Mouse (Mus musculus) liver, embryonic 15.5 days (tissue): ENCODE results near the gene Ucp2. TPM values are rescaled to one million over a fixed set of nuclear protein-coding genes. Genes with fewer than 3 reads are reported as not detected.
A peak's percentile ranks its signal among the peaks of the same experiment; 100 is the strongest.

Experiments
- ATAC-seq: fragments of 200-750 bp; cut with Nextera tagmentation; 2 replicates; pipeline ENCODE4 v1.8.0; 2017; ENCODE audit warnings: moderate number of reproducible peaks, mild to moderate bottlenecking, moderate library complexity; ENCODE audit not compliant: insufficient read depth
- H3K27ac ChIP-seq: fragments of 300-500 bp; sonication (generic); replicated peaks from 2 replicates; pipeline ENCODE4 v1.5.1; 2015; ENCODE audit warnings: mild to moderate bottlenecking, inconsistent platforms
- H3K27me3 ChIP-seq: fragments of 300-500 bp; sonication (generic); 2 replicates; pipeline ENCODE4 v1.6.1; 2015; ENCODE audit warnings: mild to moderate bottlenecking, inconsistent platforms
- H3K36me3 ChIP-seq: fragments of 300-500 bp; sonication (generic); replicated peaks from 2 replicates; pipeline ENCODE4 v1.6.1; 2015; ENCODE audit warnings: moderate library complexity, mild to moderate bottlenecking, inconsistent platforms
- H3K4me1 ChIP-seq: fragments of 300-500 bp; sonication (generic); replicated peaks from 2 replicates; pipeline ENCODE4 v1.6.1; 2015; ENCODE audit warnings: inconsistent platforms
- H3K4me2 ChIP-seq: fragments of 300-500 bp; sonication (generic); 2 replicates; pipeline ENCODE4 v1.6.1; 2015; ENCODE audit warnings: moderate library complexity, mild to moderate bottlenecking, inconsistent platforms
- H3K4me3 ChIP-seq: fragments of 300-500 bp; sonication (generic); replicated peaks from 2 replicates; pipeline ENCODE4 v1.5.1; 2015; ENCODE audit warnings: mild to moderate bottlenecking, inconsistent platforms
- H3K9ac ChIP-seq: fragments of 300-500 bp; sonication (generic); 2 replicates; pipeline ENCODE4 v1.6.1; 2015; ENCODE audit warnings: moderate library complexity, mild to moderate bottlenecking, inconsistent platforms
- H3K9me3 ChIP-seq: fragments of 300-500 bp; sonication (generic); replicated peaks from 2 replicates; pipeline ENCODE4 v1.6.1; 2016; ENCODE audit warnings: inconsistent platforms
- whole genome bisulfite sequencing: fragments of 180-500 bp; shearing (Covaris S2); methylation state at CpG from one replicate; pipeline ENCODE4 v1.1.7; 2015; ENCODE audit warnings: mixed read lengths; ENCODE audit not compliant: insufficient replicate concordance; 5-methylcytosine and 5-hydroxymethylcytosine counted together
- polyA plus RNA-seq: library from polyadenylated mRNA; unstranded; fragments of >200 nt; fragmentation: Nextera tagmentation; extraction: Ambion mirVana; gene quantifications from 2 replicates; pipeline ENCODE4 v1.2.1, GENCODE M21; 2015

Ucp2 gene
- polyA plus RNA-seq, 1 experiment from 2014 or later, result 734 TPM

DNA sequence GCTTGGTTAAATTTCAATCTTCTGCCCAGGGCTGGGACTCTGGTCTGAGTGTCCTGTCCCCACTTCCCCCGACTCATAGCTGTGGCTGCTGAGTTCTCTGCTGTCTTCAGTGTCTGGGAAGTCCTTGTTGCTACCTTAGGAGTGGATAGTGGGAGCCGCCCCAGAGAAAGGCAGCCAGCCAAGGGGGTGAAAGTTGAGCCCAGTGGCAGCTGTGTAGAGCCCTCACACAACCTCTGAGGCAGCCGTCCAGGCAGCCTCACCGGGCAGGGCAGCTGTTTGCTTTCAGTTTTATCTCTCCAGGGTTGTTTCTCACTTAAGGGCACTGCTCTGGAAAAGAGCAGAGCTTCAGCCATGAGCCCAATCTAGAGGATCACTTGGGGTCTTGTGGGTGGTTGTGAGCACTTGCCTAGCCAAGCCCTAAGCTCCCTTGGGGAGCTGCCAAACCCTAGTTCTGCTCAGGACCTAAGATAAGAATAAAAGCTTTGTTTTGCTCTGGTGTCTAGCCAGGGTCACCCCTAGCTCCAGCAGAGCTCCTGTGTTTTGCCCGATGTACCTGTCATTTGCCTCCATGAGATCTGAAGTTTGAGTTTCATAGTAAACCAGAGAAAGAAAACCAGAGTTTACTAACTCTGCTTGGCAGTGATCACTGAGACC, 27.4 kb upstream of the Ucp2 start:
- Histone ChIP-seq H3K4me1 (peaks cover 94% of the 10 kb centered on the region), H3K27me3 (no peaks in the 10 kb centered on the region), H3K36me3 (peaks cover 47% of the 10 kb centered on the region), H3K4me3 (peak overlapping the region; percentile 68), H3K9ac (peak overlapping the region; percentile 84), H3K4me2 (peak overlapping the region; percentile 79), H3K9me3 (no peaks in the 10 kb centered on the region), H3K27ac (peak overlapping the region; percentile 100)
- no peak for ATAC-seq
- 15% methylated on average over 5 of the region's 5 CpGs for WGBS

DNA sequence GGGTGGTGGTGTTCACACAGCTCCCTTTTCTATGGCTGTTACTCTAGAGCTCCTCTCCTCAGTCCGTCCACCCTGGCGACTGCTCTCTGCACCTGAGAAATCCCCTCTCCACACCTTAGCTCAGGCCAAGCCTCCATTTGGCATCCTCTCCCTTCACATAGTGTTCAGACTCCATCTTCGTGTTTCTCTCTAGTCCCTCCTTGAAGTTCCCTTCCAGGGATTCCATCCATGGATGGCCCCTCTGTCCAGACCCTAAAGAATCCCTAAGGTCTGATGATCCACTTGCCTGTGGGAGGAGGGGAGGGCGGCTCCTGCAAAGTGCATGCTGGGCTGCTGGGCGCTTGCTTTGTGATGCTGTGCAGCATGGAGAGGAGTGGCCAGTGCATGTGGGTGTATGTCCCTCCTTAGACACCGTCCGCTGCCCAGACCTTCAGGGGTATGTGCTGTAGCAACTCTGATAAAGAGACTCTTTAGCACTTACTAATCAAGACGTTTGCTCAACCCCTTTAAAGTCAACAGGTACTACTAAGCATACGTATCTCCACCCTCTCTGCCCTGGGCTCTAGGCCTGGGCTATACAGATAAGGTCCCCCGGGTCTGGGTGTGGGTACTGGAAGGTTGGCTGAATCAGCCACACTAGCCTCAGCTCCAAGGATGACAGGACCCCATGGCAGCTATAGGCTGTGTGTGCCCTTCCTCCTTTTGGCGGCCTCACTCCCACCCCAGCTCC, 26.2 kb upstream of the Ucp2 start:
- peak overlapping the region; percentile 84 for H3K9ac ChIP-seq
- ATAC-seq, result peak; percentile 95
- H3K4me2 ChIP-seq, result peak overlapping the region; percentile 79

DNA sequence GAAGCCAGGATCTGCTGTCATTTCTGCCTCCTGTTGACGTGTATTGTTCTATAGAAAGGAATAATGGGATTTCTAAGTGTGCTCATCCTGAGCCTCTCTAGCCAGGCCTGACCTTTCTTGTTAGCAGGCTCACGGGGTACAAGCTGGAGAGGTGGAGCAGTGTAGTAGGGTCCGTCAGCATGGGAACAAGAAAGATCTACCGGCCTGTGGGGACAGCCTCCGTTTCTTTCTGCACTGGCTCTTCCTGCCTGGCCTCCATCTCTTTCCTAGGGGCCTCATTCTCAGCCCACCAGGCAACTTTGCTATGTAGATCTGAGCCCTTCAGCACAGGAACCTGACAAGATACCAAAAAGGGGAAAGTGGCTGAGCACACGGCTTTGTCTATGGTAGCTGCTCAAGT, 24.4 kb upstream of the Ucp2 start:
- Histone ChIP-seq H3K27me3 (no peaks in the 10 kb centered on the region), H3K4me1 (peaks cover 69% of the 10 kb centered on the region), H3K9ac (peak overlapping the region; percentile 61; the same call in 1 of the 2 replicates), H3K4me3 (no peak overlapping the region), H3K9me3 (no peaks in the 10 kb centered on the region), H3K27ac (peak overlapping the region; percentile 100), H3K36me3 (peaks cover 29% of the 10 kb centered on the region), H3K4me2 (peak overlapping the region; percentile 27)
- no peak for ATAC-seq
- 88% methylated on average over 6 of the region's 6 CpGs for WGBS

More for the DNA sequence above, 26.2 kb upstream of the Ucp2 start:
- Histone ChIP-seq H3K9me3 (no peaks in the 10 kb centered on the region), H3K27me3 (no peaks in the 10 kb centered on the region), H3K4me1 (peaks cover 86% of the 10 kb centered on the region), H3K27ac (peak overlapping the region; percentile 100), H3K4me3 (peak overlapping the region; percentile 68), H3K36me3 (peaks cover 36% of the 10 kb centered on the region)
- WGBS, result 20% methylated on average over 11 of the region's 11 CpGs

DNA sequence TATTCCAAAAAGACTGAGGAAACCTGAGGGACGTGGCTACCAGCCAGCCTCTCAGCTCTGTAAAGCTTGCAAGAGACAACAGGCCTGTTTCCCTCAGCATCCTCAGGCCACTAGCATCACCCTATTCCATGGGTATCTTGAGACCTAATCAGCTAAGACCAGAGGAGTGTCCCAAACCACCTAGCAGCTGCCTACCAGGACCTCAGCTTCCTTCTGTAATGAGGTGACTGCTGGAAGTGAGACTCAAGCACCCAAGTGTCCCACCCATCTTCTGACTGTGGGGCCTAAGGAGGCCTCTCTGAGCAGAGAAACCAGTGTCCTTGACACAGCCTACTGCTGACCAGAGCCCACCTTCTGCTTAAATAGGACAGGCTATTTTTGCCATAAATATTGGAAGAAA, 23.6 kb upstream of the Ucp2 start:
- peak overlapping the region; percentile 27 for H3K4me2 ChIP-seq
- H3K4me3 ChIP-seq, result no peak overlapping the region
- peaks cover 66% of the 10 kb centered on the region for H3K4me1 ChIP-seq
- no peaks in the 10 kb centered on the region for H3K9me3 ChIP-seq
- H3K27me3 ChIP-seq, result no peaks in the 10 kb centered on the region
- peak overlapping the region; percentile 100 for H3K27ac ChIP-seq
- H3K9ac ChIP-seq, result peak overlapping the region; percentile 9; the same call in 1 of the 2 replicates
- 88% methylated on average over 1 of the region's 1 CpGs for WGBS
- peaks cover 23% of the 10 kb centered on the region; the same call in 1 of the 2 replicates for H3K36me3 ChIP-seq
- no peak for ATAC-seq

DNA sequence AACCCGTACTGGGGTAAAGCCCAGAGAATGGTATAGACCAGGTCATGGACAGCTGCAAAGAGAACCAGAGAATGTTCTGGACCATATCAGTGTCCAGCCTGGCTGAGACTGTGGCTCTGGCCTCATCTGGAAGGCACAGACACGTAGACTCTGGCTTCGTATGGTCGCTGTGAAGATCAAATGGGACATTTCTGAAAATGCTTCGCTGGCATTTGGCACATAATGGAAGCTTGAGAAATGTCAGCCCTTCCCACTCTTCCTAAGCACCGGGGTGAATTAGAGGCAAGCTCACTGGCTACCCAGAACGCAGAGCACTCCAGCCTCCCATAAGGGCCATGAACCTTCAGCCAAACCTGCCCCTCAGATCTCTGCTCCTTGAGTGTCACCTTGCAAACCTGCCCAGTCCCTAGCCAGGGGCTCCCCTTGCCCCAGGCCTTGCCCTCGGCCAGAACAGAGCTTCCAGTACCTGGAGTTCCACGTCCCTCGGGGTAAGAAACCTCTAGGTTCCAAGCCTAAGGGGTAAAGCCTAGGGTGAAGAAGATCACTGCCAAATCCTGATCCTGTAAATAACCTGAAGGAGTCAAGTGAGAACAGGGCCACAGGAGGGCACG, 22.2 kb upstream of the Ucp2 start:
- whole genome bisulfite sequencing, result 87% methylated on average over 11 of the region's 11 CpGs
- Histone ChIP-seq H3K27me3 (no peaks in the 10 kb centered on the region), H3K9ac (no peak overlapping the region), H3K4me1 (peaks cover 57% of the 10 kb centered on the region), H3K4me3 (no peak overlapping the region), H3K4me2 (no peak overlapping the region), H3K36me3 (peaks cover 22% of the 10 kb centered on the region; the same call in 1 of the 2 replicates), H3K9me3 (no peaks in the 10 kb centered on the region), H3K27ac (peak overlapping the region; percentile 100)
- no peak for ATAC-seq

DNA sequence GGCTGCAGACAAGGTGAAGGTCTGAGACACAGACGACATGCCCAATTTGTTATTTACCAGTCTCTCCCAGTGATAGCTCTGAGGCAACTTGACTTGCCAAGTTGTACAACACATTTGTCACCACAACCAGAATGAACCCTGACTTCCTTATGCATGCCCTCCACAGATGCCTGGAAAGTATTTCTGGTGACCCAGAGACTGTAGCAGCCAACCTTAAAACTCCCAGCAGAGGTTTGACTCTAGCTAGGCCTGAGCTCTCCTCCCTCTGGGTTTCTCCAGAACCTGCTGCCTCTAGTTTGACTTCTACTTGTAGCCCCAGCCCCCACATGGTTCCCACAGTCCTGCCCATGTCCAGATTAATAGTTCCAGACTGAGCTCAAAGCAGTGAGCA, 21.7 kb upstream of the Ucp2 start:
- no peak for ATAC-seq
- Histone ChIP-seq H3K4me3 (no peak overlapping the region), H3K27ac (peak overlapping the region; percentile 100), H3K4me2 (no peak overlapping the region), H3K9me3 (no peaks in the 10 kb centered on the region), H3K27me3 (no peaks in the 10 kb centered on the region), H3K9ac (no peak overlapping the region), H3K4me1 (peaks cover 52% of the 10 kb centered on the region), H3K36me3 (peaks cover 20% of the 10 kb centered on the region; the same call in 1 of the 2 replicates)
- WGBS, result 90% methylated on average over 1 of the region's 1 CpGs

DNA sequence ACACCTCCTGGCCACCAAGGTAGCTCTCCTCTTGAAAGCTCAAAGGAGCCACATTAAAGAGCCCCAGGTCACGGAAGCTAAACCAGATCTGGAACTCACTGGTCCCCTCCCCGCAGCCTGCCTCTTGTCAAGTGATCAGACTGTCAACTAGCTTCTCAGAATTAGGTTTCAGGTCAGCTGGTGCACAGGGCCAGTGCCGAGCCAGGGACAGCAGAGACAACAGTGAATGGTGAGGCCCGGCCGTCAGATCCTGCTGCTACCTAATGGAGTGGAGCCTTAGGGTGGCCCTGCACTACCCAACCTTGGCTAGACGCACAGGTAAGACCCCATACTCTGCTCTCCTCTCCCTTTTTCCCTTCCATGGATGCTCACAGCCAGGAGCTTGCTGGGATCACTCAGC, 20.4 kb upstream of the Ucp2 start, which contains the start of gene Ucp3:
TSS of gene Ucp3 (plus strand) at position 214 of the 400 bp plus-strand sequence.
- Histone ChIP-seq H3K4me1 (peaks cover 39% of the 10 kb centered on the region), H3K9me3 (no peaks in the 10 kb centered on the region), H3K27ac (0 out of 2 replicates have a peak within 1 kb of the TSS, but pooled peaks have one; percentile 100), H3K9ac (no peak within 1 kb of the TSS), H3K27me3 (no peaks in the 10 kb centered on the region), H3K36me3 (peaks cover 20% of the 10 kb centered on the region; the same call in 1 of the 2 replicates), H3K4me2 (no peak within 1 kb of the TSS), H3K4me3 (no peak within 1 kb of the TSS)
- no peak for ATAC-seq
- 82% methylated on average over 6 of the region's 6 CpGs for WGBS

DNA sequence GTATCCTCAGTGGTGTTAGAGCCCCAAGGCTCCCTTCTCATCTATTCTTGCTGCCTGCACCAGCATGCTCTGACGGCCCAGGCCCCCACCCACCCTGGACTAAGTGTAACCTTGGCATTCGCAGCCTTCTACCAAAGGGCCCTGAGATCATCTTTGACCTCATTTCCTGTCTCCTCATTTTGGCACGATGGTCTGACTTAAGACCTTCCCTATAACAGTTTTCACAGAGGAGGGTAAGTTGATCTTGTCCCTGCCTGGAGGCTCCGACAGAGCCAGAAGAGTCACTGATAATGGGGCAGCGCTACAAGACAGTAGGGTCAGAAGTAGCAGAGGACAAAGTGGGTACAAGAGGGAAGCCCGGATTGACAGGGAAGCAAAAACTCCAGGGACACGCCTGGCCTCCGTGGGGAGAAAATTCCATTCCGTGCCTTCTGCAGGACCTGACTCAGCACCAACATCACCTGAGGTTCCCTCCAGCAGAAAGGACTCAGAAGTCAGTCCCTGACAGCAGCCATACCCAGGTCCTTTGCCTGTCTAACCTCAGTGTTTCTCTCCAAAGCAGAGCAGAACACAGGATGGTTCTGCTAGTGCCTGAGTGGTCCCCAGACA, 19.2 kb upstream of the Ucp2 start:
- ATAC-seq, result no peak
- H3K4me2 ChIP-seq, result no peak overlapping the region
- H3K4me1 ChIP-seq, result peaks cover 28% of the 10 kb centered on the region
- H3K27me3 ChIP-seq, result no peaks in the 10 kb centered on the region
- WGBS, result 74% methylated on average over 9 of the region's 9 CpGs
- H3K9ac ChIP-seq, result no peak overlapping the region
- no peak overlapping the region for H3K27ac ChIP-seq
- H3K9me3 ChIP-seq, result no peaks in the 10 kb centered on the region
- peaks cover 16% of the 10 kb centered on the region; the same call in 1 of the 2 replicates for H3K36me3 ChIP-seq
- H3K4me3 ChIP-seq, result no peak overlapping the region

DNA sequence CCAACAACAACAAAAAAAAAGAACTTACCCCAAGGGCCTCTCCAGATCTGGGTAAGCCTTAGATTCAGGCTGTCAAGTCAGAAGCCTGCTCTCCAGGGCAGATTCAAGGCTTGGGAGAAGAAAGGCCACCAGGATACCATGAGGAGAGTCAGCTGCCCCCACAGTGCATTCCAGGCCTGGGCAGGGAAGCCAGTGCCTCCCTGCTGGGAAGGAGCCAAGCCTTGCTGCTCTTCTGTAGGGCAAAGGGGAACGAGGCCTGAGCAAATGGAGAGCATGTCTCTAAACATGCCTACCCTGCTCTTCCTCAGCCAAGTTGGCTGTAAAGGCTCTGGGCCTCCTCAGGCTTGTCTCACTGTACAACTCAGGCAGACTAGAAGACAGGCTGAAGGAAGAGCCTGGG, 18.5 kb upstream of the Ucp2 start:
- no peak overlapping the region for H3K9ac ChIP-seq
- WGBS, result 71% methylated on average over 1 of the region's 1 CpGs
- no peaks in the 10 kb centered on the region for H3K9me3 ChIP-seq
- H3K4me1 ChIP-seq, result peaks cover 26% of the 10 kb centered on the region
- ATAC-seq, result no peak
- H3K27me3 ChIP-seq, result no peaks in the 10 kb centered on the region
- H3K27ac ChIP-seq, result peak overlapping the region; percentile 48
- H3K36me3 ChIP-seq, result peaks cover 9% of the 10 kb centered on the region; the same call in 1 of the 2 replicates
- H3K4me2 ChIP-seq, result no peak overlapping the region
- no peak overlapping the region for H3K4me3 ChIP-seq

DNA sequence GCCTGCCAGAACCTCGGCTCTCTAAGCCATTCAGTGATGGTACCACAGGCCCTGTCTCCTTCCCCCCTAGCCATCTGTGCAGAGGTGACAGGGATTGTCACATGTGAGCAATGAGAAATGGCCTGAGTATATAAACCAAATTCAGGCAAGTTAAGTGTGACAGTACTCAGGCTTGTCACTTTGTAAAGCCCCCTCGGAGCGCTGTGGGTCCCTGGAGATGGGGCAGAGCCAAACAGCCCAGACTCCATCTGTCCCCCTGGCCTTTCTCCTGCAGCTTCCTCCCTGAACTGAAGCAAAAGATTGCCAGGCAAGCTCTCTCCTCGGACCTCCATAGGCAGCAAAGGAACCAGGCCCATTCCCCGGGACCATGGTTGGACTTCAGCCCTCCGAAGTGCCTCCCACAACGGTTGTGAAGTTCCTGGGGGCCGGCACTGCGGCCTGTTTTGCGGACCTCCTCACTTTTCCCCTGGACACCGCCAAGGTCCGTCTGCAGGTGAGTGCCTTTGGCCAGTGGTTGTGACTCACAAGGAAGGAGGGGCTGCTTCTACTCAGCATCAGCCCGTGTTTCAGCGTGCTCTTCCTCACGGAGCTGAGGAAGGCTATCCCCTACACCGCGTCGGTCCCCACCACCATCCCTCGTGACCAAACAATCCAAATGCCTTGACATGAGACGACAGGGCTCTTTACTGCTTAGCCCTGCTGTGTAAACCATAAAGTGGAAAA, 13.9 kb upstream of the Ucp2 start:
- WGBS, result 75% methylated on average over 20 of the region's 20 CpGs
- no peak overlapping the region for H3K9ac ChIP-seq
- no peaks in the 10 kb centered on the region for H3K27me3 ChIP-seq
- H3K4me1 ChIP-seq, result peaks cover 34% of the 10 kb centered on the region
- no peaks in the 10 kb centered on the region for H3K36me3 ChIP-seq
- H3K4me2 ChIP-seq, result no peak overlapping the region
- H3K27ac ChIP-seq, result no peak overlapping the region
- H3K4me3 ChIP-seq, result no peak overlapping the region
- no peaks in the 10 kb centered on the region for H3K9me3 ChIP-seq
- ATAC-seq, result no peak
